Mouse (Mus musculus) stomach, postnatal 0 days (tissue): Measurements from ENCODE around the gene Exd2. TPM values are rescaled to one million over a fixed set of nuclear protein-coding genes. Genes with fewer than 3 reads are reported as not detected.

Experiments
- ATAC-seq: fragments of 200-750 bp; cut with Nextera tagmentation; 2 replicates; pipeline ENCODE4 v1.8.0; 2017; ENCODE audit not compliant: low FRiP score, low TSS enrichment
- DNase-seq: peaks from one replicate; pipeline ENCODE4 v3.0.0-alpha.2; 2016; ENCODE audit warnings: low spot score
- H3K27ac ChIP-seq: fragments of 300-500 bp; sonication (generic); replicated peaks from 2 replicates; pipeline ENCODE4 v1.5.1; 2014; ENCODE audit warnings: mild to moderate bottlenecking, control low read depth
- H3K27me3 ChIP-seq: fragments of 300-500 bp; sonication (generic); 2 replicates; pipeline ENCODE4 v1.6.1; 2014; ENCODE audit warnings: low read length; ENCODE audit not compliant: control insufficient read depth, insufficient read depth
- H3K36me3 ChIP-seq: fragments of 300-500 bp; sonication (generic); 2 replicates; pipeline ENCODE4 v1.6.1; 2014; ENCODE audit warnings: low read length, mixed read lengths; ENCODE audit not compliant: control insufficient read depth, insufficient read depth
- H3K4me1 ChIP-seq: fragments of 300-500 bp; sonication (generic); replicated peaks from 2 replicates; pipeline ENCODE4 v1.6.1; 2014; ENCODE audit warnings: antibody characterized with exemption; ENCODE audit not compliant: control insufficient read depth, insufficient read depth
- H3K4me2 ChIP-seq: fragments of 300-500 bp; sonication (generic); replicated peaks from 2 replicates; pipeline ENCODE4 v1.6.1; 2014; ENCODE audit warnings: low read depth, mild to moderate bottlenecking, control low read depth, moderate library complexity
- H3K4me3 ChIP-seq: fragments of 300-500 bp; sonication (generic); 2 replicates; pipeline ENCODE4 v1.5.1; 2014; ENCODE audit warnings: low read depth, low read length, control low read depth
- H3K9ac ChIP-seq: fragments of 300-500 bp; sonication (generic); 2 replicates; pipeline ENCODE4 v1.6.1; 2014; ENCODE audit warnings: mild to moderate bottlenecking, low read length, control low read depth, mixed read lengths
- H3K9me3 ChIP-seq: fragments of 300-500 bp; sonication (generic); 2 replicates; pipeline ENCODE4 v1.6.1; 2016; ENCODE audit warnings: low read length; ENCODE audit not compliant: control insufficient read depth
- CTCF ChIP-seq: IDR thresholded peaks from 2 replicates; pipeline ENCODE4 v1.5.1; 2016; ENCODE audit warnings: antibody characterized with exemption, low read depth, mild to moderate bottlenecking, moderate library complexity
- EP300 ChIP-seq: optimal IDR thresholded peaks from 2 replicates; pipeline ENCODE3; 2016; ENCODE audit warnings: antibody characterized with exemption
- WGBS: fragments of 180-500 bp; shearing (Covaris S2); extraction: QIAGEN DNeasy Blood & Tissue Kit; methylation state at CpG from one replicate; pipeline ENCODE4 v1.1.7; 2014; 5-methylcytosine and 5-hydroxymethylcytosine counted together
- polyA plus RNA-seq: library from polyadenylated mRNA; unstranded; fragments of >200 nt; fragmentation: Nextera tagmentation; extraction: Ambion mirVana; gene quantifications from 2 replicates; pipeline ENCODE4 v1.2.1, GENCODE M21; 2015

The Exd2 gene
- 9.0 and 10.6 TPM in 2 replicates for polyA plus RNA-seq

DNA sequence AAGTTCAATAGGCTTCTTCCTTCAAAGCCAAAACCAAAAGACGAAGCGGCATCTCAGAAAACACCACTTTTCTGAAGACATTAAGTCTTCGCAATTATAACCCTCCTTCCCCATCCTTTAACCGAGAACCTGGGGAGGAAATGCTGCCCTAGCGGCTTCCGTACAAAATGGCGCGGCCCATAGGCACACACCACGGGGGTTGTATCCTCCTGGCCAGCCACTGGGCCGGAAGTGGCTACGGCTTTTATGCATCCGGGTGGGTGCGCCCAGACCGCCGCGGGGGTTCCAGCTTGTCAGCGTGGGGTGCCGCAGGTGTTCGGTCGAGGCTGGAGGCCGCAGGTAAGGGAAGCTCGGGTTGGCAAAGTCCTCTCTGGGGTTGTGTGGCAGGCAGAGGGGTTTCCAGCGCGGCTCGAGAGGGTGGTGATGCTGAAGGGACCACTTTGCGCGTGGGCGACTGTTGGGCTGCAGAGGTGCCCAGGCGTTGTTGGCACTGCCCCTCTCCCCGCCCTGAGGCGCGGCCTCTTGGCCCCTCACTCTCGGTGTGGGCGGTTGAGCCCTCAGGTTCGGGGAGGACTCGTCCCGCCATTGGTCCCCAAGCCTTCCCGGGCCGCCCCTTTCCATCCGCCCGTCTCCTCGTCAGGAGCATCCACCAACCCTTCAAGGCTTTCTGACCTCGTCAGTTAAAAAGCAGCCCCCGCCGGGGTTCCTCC lies at the start of gene Exd2:
Exd2 (plus strand) TSS at position 154 of the 710 bp plus-strand sequence.
- ATAC-seq (peak; percentile 98), DNase-seq (peak; percentile 92)
- Histone ChIP-seq H3K27me3 (no peaks in the 10 kb centered on the region), H3K27ac (peak within 1 kb of the TSS; percentile 88), H3K9ac (peak within 1 kb of the TSS; percentile 68), H3K36me3 (no peaks in the 10 kb centered on the region), H3K4me1 (no peaks in the 10 kb centered on the region), H3K4me3 (peak within 1 kb of the TSS; percentile 72), H3K9me3 (no peaks in the 10 kb centered on the region), H3K4me2 (peak within 1 kb of the TSS; percentile 80)
- under 1% methylated on average over 43 of the region's 45 CpGs for WGBS
- TF ChIP-seq CTCF (peak; percentile 35), EP300 (no peak)

DNA sequence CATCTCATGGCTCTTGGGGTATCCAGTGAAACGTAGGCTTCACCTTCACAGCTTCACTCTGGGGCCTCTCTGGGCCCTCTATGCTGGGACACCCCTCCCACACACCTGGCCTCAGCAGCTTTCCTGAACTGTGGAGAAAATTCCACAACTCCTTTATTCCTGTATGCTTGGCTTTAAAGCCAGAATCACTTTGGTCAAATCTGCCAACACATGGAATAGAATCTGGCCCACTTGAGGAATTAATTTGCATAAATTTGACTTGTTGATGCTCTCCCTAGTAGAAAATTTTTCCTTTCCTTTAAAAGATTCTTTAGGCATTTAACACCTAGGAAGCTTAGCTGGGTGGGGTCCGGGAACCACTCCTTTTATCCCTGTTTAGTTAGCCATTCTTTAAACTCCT lies 47.8 kb upstream of the Exd2 start:
- no peak overlapping the region for H3K4me3 ChIP-seq
- no peaks in the 10 kb centered on the region for H3K27me3 ChIP-seq
- H3K36me3 ChIP-seq, result 0 out of 2 replicates have a peak, but pooled peaks cover 2% of the 10 kb centered on the region
- no peak overlapping the region for H3K9ac ChIP-seq
- no peak for DNase-seq
- H3K4me2 ChIP-seq, result no peak overlapping the region
- ATAC-seq, result no peak
- 0 out of 2 replicates have a peak, but pooled peaks cover 2% of the 10 kb centered on the region for H3K9me3 ChIP-seq
- 92% methylated on average over 2 of the region's 2 CpGs for WGBS
- TF ChIP-seq CTCF, result no peak
- no peaks in the 10 kb centered on the region for H3K4me1 ChIP-seq
- H3K27ac ChIP-seq, result no peak overlapping the region

DNA sequence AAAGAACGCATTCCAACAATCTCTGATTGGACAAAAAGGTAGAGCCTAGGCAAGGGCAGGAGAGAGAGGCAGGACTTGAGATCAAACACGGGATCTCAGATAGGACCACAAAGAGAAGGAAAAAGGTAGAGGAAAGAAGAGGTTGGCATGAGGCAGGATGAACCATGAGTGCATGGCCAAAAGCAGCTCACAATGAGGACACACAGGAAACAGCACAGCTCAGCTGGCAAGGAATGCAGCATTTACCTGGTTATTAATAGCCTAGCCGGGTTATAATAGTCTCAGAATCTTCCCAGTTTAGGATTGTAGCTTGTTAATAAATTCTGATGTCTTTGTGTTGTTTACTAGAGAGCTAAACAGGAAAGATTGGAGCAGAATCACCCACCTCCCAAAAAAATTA lies 35.2 kb upstream of the Exd2 start:
- no peak for ATAC-seq
- Histone ChIP-seq H3K9me3 (no peaks in the 10 kb centered on the region), H3K9ac (no peak overlapping the region), H3K4me2 (no peak overlapping the region), H3K4me1 (no peaks in the 10 kb centered on the region), H3K27me3 (no peaks in the 10 kb centered on the region), H3K36me3 (no peaks in the 10 kb centered on the region), H3K27ac (no peak overlapping the region), H3K4me3 (no peak overlapping the region)
- DNase-seq, result no peak
- TF ChIP-seq CTCF (no peak), EP300 (no peak)
- 86% methylated on average over 3 of the region's 3 CpGs for WGBS

DNA sequence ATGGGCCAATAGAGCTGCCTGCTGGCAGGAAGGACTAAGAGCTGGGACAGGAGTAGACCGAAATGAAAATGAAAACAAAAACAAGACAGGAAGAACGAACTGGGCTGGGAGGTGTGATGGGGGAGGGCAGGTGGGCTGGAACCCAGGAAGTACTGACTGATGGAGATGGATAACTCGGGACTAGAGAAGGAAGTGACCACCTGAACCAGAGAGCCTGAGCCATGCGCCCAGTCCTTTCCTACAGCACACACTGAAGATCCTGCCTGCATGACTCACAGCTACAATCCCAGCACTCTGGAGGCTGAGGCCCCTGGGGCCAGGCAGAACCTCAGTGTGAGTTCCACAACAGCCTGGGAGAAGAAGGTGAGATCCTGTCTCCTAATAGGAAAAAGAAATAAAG lies 29.6 kb upstream of the Exd2 start:
- ATAC-seq (no peak), DNase-seq (peak; percentile 28)
- Histone ChIP-seq H3K27ac (no peak overlapping the region), H3K9me3 (no peaks in the 10 kb centered on the region), H3K27me3 (no peaks in the 10 kb centered on the region), H3K4me3 (no peak overlapping the region), H3K36me3 (no peaks in the 10 kb centered on the region), H3K4me2 (no peak overlapping the region), H3K4me1 (no peaks in the 10 kb centered on the region), H3K9ac (no peak overlapping the region)
- TF ChIP-seq EP300, result no peak
- no peak for TF ChIP-seq CTCF
- WGBS, result 49% methylated on average over 4 of the region's 4 CpGs

DNA sequence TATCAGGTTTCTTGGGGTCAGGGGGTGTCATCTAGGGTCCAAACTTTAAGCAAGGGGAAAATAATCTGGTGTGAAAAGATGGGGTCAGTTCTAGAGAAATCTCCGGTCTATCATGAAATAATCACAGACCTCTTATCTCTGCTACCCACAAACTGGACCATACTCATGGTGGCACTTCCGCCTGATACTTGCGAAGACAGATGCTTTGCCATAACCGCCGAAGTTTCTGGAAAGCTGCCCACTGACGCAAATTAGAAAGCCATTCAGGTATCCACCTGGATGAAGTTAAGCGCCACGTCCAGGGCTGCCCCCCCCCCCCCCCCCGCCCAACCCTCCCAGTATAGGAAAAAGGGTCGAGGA lies 28.3 kb upstream of the Exd2 start:
- ATAC-seq, result no peak; the same call in 1 of the 2 replicates
- 6% methylated on average over 8 of the region's 10 CpGs for WGBS

DNA sequence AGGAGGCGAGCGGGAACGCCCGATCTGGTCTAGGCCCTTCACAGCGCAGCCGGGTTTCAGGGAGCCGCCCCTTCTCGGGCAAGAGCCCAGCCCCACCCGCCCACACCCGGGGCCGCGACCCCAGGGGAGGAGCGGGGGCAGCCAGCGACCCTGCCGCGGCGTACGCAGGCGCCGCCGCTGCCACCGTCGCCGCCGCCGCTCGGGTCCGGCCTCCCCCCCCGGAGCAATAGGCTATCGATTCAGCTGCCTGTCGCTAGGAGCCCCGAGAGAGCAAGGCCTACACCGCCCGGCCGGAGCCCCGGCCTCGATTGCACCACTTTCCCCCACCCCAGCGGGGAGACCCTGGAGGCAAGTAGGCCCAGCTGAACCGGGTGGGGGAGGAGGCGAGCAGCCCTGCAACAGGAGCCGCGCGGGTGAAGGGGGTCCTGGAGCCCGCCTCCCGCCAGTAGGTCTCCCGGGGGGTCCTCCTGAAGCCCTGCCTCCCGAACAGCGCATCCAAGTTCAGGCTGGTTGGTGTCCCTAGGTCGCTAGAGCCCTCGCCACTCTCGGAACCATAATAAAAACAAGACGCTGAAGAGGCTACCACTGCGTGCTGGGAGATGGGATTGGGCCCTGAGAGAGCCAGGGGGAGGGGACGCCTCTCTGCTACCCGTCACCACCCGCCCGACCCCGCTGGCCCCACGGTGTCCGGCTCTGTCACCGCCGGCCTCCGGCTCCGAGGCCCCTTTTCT lies 27.8 kb upstream of the Exd2 start:
- Histone ChIP-seq H3K36me3 (no peaks in the 10 kb centered on the region), H3K27me3 (no peaks in the 10 kb centered on the region), H3K27ac (peak overlapping the region; percentile 97), H3K4me1 (no peaks in the 10 kb centered on the region), H3K9ac (peak overlapping the region; percentile 95), H3K4me2 (peak overlapping the region; percentile 90), H3K4me3 (peak overlapping the region; percentile 92), H3K9me3 (no peaks in the 10 kb centered on the region)
- TF ChIP-seq CTCF (peak; percentile 40), EP300 (no peak)
- ATAC-seq, result peak; percentile 81
- WGBS, result 1% methylated on average over 48 of the region's 64 CpGs
- peak; percentile 85 for DNase-seq

More for the DNA sequence above, 28.3 kb upstream of the Exd2 start:
- no peaks in the 10 kb centered on the region for H3K27me3 ChIP-seq
- peak overlapping the region; percentile 92 for H3K4me3 ChIP-seq
- peak overlapping the region; percentile 97 for H3K27ac ChIP-seq
- no peak for TF ChIP-seq EP300
- no peak for TF ChIP-seq CTCF
- H3K9ac ChIP-seq, result peak overlapping the region; percentile 95
- H3K4me1 ChIP-seq, result no peaks in the 10 kb centered on the region
- H3K9me3 ChIP-seq, result no peaks in the 10 kb centered on the region
- H3K36me3 ChIP-seq, result no peaks in the 10 kb centered on the region
- H3K4me2 ChIP-seq, result peak overlapping the region; percentile 90
- no peak for DNase-seq
